Mouse (Mus musculus) heart, adult 2 months (tissue): Measurements from ENCODE around the gene Mug1.

Experiments
- CTCF ChIP-seq: fragments of 200-600 bp; IDR thresholded peaks from 2 replicates; pipeline ENCODE4 v1.8.1; 2022; ENCODE audit warnings: antibody characterized with exemption, mild to moderate bottlenecking, moderate library complexity
- POLR2A ChIP-seq: fragments of 200-500 bp; IDR thresholded peaks from 2 replicates; pipeline ENCODE4 v1.6.1; 2011; ENCODE audit warnings: mild to moderate bottlenecking, low read depth, low read length, control low read depth; ENCODE audit not compliant: insufficient read depth

GRCm38 (mm10) chr6:121828034-121828433 lies 10.3 kb upstream of the Mug1 start:
- TF ChIP-seq CTCF (no peak), POLR2A (no peak)
